Mouse (Mus musculus): ENCODE measurements around the gene Spag4.

GRCm38 (mm10) chr2:156073725-156074124 is 8.8 kb downstream of the Spag4 start:
- TF ChIP-seq CTCF (IDR thresholded peaks at IDR 0.05; ENCODE audit: borderline replicate concordance, insufficient read depth, low read depth, low read length) (no peak), POLR2A (IDR thresholded peaks at IDR 0.05; ENCODE audit: borderline replicate concordance, insufficient read depth, low read length) (no peak)

All from cerebellum, adult 2 months (tissue).